Mouse (Mus musculus) gastrocnemius, postnatal 4 days (tissue): ENCODE measurements around the gene Naip6. TPM values are rescaled to one million over a fixed set of nuclear protein-coding genes. Genes with fewer than 3 reads are reported as not detected.
"Not testable (repeated sequence)": the region's sequence is repeated elsewhere in the genome, so short reads cannot be mapped to it uniquely, and the experiment has no call there.

ENCODE experiments used
- DNase-seq, 2 experiments: peaks; one replicate each; pipeline ENCODE4 v3.0.0; 2021 to 2022; ENCODE audit warnings: low spot score in 2 of 2, mixed read lengths in 2 of 2
- long read RNA-seq, 2 experiments: library from polyadenylated mRNA; stranded (forward); transcript quantifications; one replicate each; pipeline ENCODE4 v2.0.0; 2021
- total RNA-seq, 2 experiments: library from RNA; stranded (reverse); gene quantifications; 2 replicates each; pipeline ENCODE4 v1.2.3; 2021

Naip6 gene
- total RNA-seq, result under 1 TPM; 0.20 to 0.34 TPM
- long read RNA-seq, experiment 1, result 0 reads
- long read RNA-seq, experiment 2, result 0 reads

DNA sequence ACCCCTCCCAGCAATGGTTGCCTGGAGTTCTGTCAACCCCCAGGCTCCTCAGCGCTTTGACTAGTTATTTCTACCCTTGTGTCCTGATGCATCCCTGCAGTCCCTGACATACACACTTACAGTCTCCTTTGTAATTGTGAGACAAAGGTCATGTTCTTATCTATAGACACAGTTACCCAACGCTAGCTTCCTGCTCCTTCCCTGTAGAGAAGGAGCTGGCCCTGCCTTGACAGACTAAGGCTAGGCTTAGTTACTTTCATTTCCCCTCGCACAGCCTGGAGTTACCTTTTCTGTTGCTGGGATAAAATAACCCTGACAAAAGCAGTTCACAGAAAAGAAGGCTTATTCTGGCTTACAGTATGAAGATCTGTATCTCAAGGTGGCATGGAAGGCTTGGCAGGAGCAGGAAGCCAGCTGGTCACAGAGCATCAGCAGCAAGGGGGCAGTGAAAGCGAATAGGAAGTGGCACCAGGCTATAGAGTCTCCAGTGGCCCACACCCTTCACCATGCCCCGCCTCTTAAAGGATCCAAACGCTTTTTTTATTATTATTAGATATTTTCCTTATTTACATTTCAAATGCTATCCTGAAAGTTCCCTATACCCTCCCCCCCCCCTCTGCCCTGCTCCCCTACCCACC is at the start of gene Naip6:
Gene Naip6 (minus strand): TSS at position 419 of the 638 bp plus-strand sequence.
- DNase-seq, result not testable (repeated sequence)

DNA sequence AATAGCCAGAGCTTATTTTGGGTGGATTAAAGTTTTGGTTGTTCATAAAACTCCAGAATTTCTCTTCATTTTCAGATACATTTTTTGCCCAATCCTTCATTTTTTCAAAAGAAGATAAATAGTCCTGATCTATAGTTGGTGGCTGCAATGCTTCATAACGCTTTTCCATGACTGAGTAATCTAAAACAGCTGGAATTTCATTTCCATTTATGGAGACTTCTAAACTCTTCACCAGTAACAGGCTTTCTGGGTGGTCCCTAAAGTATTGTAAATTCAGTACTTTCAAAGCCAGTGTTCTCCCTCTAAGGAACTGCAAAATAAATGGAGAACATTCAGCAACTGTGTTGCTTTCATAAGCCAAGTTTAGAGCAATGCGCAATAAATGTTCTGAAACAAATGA is 34.8 kb upstream of the Naip6 start:
- DNase-seq, result not testable (repeated sequence)

DNA sequence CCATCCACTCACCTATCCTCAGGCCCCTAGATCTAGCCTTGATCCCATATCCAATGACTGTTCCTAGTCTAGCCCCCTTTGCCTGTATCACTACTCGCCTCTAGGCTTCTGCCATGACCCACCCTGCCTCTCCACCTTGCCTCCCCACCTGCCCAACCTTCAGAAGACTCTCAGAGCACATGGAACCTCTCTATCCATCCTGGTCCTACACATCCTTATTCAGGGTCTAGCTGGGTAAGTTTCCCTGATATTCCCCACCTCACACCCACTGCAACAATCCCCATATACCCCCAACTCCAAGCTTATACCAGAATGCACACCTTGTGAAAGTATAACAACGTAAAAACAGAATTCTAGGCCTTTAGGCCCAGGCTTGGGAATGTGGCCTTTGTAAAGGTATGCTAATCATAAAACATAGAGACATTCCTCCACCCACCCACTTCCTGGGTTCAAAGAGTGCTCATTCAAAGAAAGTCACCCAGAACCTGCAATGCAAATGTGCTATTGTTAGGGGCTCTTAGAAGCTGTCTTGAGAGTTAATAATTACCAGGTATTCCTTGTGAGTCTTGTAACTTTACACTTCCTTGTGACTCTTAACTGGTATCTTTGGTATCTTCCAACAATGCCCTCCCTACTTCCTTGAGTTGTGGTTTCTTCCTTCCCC is 32.2 kb upstream of the Naip6 start:
- DNase-seq, result not testable (repeated sequence)

DNA sequence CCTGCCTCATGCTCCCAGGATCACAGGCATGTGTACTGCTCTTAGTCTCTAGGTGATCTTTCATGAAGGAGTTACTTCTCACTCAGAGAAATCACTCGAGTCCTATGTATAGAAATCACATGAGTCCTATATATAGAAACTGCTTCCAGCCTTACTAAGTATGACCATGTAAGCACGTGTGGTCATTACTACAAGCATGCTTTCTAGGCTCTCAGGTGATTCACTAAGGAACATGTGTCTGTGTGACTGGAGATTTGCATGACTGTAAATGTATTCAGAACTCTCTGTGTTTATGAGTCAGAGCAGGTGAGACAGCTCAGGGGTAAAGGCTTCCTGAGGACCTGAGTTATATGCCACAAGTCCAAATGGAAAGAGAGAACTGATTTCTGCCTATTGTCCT is 24.3 kb upstream of the Naip6 start:
- no peak for DNase-seq

DNA sequence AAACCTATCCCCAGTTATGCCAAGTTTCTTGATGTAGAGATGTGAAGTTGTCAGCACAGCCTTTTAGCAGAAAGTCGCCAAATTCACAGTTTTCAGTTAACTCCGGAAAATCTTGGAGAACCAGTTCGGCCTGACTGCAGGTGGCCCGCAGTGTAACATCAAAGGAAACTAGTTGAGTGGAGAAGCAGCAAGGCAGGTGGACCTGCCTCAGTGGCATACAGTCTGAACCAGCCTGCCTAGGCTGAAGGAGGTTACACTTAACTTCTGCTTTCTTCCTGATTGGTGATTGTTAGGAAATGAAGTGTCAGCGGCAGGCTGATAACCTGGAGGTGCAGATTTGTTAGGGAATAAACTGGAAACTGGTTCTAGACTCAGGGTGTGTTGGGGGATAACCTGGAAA is 14.3 kb upstream of the Naip6 start:
- DNase-seq, result not testable (repeated sequence)

DNA sequence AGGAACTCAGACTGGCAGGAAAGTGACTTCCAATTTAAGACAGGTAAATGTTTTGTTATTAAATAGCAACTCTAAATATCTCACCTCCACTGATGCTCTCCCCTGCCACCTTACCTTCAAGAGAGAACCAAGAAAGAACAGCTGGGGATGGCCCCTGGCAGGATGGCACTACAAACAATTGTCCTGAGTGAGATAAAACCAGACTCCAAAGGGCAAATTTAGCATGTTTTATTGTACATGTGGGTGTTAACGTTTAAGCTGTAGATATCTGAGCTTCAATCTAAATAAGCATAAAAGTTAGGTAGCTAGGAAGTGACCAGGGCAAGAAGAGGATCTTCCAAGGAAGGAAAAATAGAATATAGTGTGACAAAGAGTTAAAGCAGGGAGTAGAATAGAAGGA is 11.4 kb upstream of the Naip6 start:
- not testable (repeated sequence) for DNase-seq

DNA sequence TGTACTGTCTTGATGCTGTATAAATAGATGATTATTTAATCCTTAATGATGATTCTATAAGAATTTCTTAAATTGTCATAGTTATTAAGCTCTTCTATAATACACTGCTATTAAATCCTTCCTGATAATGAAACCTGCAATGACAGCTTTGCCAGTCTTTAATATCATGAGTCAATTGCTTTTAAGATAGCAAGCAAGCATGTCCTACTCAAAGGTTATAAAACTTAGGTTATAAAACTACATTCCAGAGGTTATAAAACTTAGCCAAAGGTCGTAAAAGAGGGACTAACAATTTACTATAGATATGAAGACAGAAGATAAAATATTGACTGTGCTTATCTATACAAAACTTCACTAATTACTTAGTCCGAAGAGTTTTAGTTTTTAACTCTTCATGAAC is 10.6 kb upstream of the Naip6 start:
- not testable (repeated sequence) for DNase-seq

DNA sequence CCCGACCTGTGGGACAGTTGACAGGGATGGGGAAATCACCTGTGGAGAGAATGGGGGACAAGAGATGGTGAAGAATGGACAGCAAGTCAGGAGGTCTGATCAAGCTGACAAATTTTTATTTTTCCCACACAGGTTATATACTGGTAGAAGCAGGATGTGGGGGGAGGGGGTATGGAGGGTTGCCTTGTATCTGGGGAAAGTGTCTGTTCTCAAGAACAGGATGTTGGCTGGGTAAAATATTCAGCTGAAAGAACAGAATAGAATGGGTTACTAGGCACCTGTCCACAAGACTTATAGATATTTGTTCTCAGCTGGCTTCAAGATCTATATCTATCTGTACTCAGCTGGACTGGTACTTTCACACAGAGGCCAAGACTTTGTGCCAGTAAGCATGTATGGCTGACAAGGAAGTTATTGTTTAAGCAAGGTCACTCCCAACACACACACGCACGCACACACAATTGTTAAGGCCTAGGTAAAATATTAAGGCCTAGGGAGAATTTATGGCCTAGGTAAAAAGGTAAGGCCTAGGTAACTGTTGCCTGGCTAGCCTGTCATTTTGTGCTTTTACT is 4.9 kb upstream of the Naip6 start:
- DNase-seq, result not testable (repeated sequence)

DNA sequence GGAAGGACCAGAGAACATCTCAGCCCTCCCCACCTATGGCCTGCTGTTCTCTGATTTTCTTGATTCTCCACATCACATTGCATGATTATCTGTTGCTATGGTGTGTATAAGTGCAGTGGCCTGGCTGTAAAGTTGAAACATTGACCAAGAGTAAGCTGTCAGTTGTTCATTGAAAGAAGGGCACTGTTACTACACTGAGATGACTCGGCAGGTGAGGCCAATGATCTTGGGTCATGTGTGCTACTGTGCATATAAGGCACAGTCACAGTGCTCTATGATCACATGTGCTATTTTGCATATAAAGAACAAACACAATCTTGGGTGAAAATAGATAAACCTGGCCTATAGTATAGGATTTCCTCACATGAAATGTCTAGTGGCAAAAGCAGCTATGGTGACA is 32.9 kb downstream of the Naip6 start:
- DNase-seq, result no peak

DNA sequence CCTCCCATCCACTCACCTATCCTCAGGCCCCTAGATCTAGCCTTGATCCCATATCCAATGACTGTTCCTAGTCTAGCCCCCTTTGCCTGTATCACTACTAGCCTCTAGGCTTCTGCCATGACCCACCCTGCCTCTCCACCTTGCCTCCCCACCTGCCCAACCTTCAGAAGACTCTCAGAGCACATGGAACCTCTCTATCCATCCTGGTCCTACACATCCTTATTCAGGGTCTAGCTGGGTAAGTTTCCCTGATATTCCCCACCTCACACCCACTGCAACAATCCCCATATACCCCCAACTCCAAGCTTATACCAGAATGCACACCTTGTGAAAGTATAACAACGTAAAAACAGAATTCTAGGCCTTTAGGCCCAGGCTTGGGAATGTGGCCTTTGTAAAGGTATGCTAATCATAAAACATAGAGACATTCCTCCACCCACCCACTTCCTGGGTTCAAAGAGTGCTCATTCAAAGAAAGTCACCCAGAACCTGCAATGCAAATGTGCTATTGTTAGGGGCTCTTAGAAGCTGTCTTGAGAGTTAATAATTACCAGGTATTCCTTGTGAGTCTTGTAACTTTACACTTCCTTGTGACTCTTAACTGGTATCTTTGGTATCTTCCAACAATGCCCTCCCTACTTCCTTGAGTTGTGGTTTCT is 45.9 kb downstream of the Naip6 start:
- not testable (repeated sequence) for DNase-seq

DNA sequence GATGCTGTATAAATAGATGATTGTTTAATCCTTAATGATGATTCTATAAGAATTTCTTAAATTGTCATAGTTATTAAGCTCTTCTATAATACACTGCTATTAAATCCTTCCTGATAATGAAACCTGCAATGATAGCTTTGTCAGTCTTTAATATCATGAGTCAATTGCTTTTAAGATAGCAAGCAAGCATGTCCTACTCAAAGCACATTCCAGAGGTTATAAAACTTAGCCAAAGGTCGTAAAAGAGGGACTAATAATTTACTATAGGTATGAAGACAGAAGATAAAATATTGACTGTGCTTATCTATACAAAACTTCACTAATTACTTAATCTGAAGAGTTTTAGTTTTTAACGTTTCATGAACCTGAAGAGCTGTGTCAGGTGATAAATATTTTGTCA is 60.5 kb downstream of the Naip6 start:
- not testable (repeated sequence) for DNase-seq

DNA sequence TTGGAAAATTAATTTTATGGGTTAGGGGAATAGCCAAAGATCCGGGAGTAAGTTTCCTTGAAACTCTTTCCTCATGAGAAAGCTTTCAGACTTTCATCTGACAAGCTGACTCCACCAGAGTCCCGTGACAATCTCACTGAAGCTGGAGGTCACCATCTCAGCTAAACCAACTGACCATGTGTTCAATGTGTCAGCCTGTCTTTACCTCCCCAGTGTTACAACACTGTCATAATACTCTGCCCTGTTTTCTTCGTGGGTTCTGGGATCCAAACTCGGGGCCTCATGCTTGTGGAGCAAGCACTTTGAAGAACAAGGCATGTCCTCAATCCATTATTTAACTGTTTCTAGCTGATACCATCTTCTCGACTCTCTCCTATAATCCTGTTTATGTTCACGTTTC is 61.5 kb downstream of the Naip6 start:
- not testable (repeated sequence) for DNase-seq

DNA sequence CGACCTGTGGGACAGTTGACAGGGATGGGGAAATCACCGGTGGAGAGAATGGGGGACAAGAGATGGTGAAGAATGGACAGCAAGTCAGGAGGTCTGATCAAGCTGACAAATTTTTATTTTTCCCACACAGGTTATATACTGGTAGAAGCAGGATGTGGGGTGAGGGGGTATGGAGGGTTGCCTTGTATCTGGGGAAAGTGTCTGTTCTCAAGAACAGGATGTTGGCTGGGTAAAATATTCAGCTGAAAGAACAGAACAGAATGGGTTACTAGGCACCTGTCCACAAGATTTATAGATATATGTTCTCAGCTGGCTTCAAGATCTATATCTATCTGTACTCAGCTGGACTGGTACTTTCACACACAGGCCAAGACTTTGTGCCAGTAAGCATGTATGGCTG is 65.6 kb downstream of the Naip6 start:
- DNase-seq, result not testable (repeated sequence)

DNA sequence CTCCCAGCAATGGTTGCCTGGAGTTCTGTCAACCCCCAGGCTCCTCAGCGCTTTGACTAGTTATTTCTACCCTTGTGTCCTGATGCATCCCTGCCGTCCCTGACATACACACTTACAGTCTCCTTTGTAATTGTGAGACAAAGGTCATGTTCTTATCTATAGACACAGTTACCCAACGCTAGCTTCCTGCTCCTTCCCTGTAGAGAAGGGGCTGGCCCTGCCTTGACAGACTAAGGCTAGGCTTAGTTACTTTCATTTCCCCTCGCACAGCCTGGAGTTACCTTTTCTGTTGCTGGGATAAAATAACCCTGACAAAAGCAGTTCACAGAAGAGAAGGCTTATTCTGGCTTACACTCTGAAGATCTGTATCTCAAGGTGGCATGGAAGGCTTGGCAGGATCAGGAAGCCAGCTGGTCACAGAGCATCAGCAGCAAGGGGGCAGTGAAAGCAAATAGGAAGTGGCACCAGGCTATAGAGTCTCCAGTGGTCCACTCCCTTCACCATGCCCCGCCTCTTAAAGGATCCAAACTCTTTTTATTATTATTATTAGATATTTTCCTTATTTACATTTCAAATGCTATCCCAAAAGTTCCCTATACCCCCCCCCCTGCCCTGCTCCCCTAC is 70.5 kb downstream of the Naip6 start:
- not testable (repeated sequence) for DNase-seq

DNA sequence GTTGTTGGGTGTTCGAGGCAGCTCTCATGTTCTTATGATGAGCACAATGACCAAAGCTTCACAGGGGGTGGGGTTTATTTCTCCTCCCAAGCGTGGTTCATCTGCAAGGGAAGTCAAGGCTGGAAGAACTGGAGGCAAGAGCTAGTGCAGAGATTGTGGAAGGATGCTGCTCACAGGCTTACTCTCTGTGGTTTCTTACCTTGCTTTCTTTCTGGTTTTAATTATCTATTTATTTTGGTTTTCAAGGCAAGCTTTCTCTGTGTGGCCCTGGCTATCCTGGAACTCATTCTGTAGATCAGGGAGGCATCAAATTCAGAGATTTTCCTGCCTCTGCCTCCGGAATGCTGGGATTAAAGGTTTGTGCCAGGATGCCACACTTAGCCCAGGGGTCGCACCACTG is 71.3 kb downstream of the Naip6 start, which contains the start of gene Naip5:
Gene Naip5 (minus strand): TSS at position 101 of the 400 bp plus-strand sequence.
- not testable (repeated sequence) for DNase-seq

DNA sequence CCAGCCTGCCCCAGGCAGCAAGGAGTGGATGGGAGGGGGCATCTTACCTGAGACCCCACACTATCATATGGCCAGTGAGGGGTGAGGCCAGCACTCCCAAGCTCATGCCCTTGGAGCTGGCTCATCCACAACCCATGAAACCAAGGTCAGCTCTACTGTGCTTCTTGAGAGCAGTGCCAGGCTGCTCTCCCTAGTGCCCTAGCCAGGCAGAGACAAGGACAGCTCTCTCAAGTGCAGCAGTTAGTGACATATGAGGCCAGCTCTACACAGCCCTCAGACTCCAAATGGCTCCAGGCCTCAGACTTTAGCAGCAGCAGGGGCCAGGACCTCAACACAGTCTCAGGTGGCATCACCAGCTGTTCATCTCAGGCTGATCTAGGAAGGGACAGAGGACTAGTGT is 73.8 kb downstream of the Naip6 start:
- no peak for DNase-seq

Other genes with a start within 250 kb of the Naip6 start
- 10 to 100 TPM; 24.2 to 26.0 TPM for gene Bdp1, start 213.6 kb downstream of the Naip6 start, total RNA-seq
- gene Serf1, start 209.7 kb downstream of the Naip6 start, total RNA-seq, result 10 to 100 TPM; 28.1 to 33.4 TPM
- gene Smn1, start 192.8 kb downstream of the Naip6 start, total RNA-seq, result 10 to 100 TPM; 31.2 to 37.7 TPM
- gene Naip2, start 115.6 kb downstream of the Naip6 start, total RNA-seq, result under 1 TPM; 0.29 to 0.65 TPM
- gene Naip5, start 71.4 kb downstream of the Naip6 start, total RNA-seq, result under 1 TPM; 0.27 to 0.36 TPM
- gene Naip1, start 135.2 kb upstream of the Naip6 start, total RNA-seq, result under 1 TPM in 1 of 2 experiments, not detected in 1; 0.08 TPM
- gene Gtf2h2, start 174.9 kb upstream of the Naip6 start, total RNA-seq, result 10 to 100 TPM; 26.4 to 27.9 TPM
- under 1 TPM; 0.29 to 0.54 TPM for gene Ocln, start 235.0 kb upstream of the Naip6 start, total RNA-seq